8 mouse cellular contexts compared by ENCODE assay signal in the genomic region with DNA sequence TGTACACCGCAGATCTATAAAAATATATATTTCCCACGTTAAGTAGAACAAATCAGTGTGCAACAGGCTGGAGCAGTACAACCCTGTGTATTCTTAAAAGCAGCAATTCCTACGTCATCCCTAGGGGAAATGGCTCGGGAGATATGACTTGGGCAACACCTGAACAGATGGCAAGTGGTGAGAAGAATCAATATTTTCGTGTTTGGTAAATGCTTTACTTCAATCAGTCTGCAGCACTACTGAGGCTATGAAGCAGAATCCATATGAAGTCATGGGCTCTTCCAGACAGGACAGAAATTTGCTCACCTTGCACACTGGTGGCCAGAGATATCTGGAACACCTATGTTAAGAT. TPM values are rescaled to one million over a fixed set of nuclear protein-coding genes. Genes with fewer than 3 reads are reported as not detected.
DNase-seq lines count a peak whose midpoint lies in the region; ATAC-seq and TF ChIP-seq lines count a peak whose summit lies in the region.

No protein-coding gene starts in this region.

- peak overlapping the region; percentile 88 for H3K4me2 ChIP-seq in liver, embryonic 11.5 days
- peak overlapping the region; percentile 86 for H3K4me2 ChIP-seq in stomach, postnatal 0 days (replicated peaks; ENCODE audit: low read depth)

- H3K27ac ChIP-seq in cerebellum, adult 2 months (ENCODE audit: insufficient read depth, low read length): no peak overlapping the region
- no peak overlapping the region for H3K27ac ChIP-seq in testis, adult 2 months (ENCODE audit: control insufficient read depth, insufficient read depth, low read depth, low read length)
- H3K27ac ChIP-seq in liver, embryonic 11.5 days (ENCODE audit: low read depth, low read length): peak overlapping the region; percentile 66; the same call in 1 of the 2 replicates
- H3K27ac ChIP-seq in stomach, postnatal 0 days (replicated peaks): peak overlapping the region; percentile 94

- WGBS in cerebellum, adult 2 months: 5% methylated on average over 5 of the region's 5 CpGs
- WGBS in liver, embryonic 11.5 days: 14% methylated on average over 5 of the region's 5 CpGs
- WGBS in stomach, postnatal 0 days: 7% methylated on average over 5 of the region's 5 CpGs

- no peaks in the 10 kb centered on the region for H3K36me3 ChIP-seq in testis, adult 2 months (ENCODE audit: control insufficient read depth, insufficient read depth, low read length)
- H3K36me3 ChIP-seq in liver, embryonic 11.5 days (ENCODE audit: control insufficient read depth, insufficient read depth, low read length): no peaks in the 10 kb centered on the region
- H3K36me3 ChIP-seq in stomach, postnatal 0 days (ENCODE audit: control insufficient read depth, insufficient read depth, low read length): no peaks in the 10 kb centered on the region

- DNase-seq in cerebellum, adult 2 months: no peak
- no peak for DNase-seq in cerebellum, postnatal 4 days (ENCODE audit: low spot score in 2 of 2)
- DNase-seq in testis, postnatal 14 days (ENCODE audit: low spot score): no peak
- DNase-seq in liver, embryonic 11.5 days (ENCODE audit: low spot score): no peak
- no peak for DNase-seq in stomach, postnatal 0 days (ENCODE audit: low spot score)
- no peak for DNase-seq in frontal cortex, postnatal 10 days (ENCODE audit: low spot score in 2 of 2)
- no peak for DNase-seq in gastrocnemius, postnatal 4 days (ENCODE audit: low spot score in 2 of 2)

- no peak for TF ChIP-seq EP300 in stomach, postnatal 0 days (optimal IDR thresholded peaks at IDR 0.05)

- no peaks in the 10 kb centered on the region for H3K9me3 ChIP-seq in liver, embryonic 11.5 days (ENCODE audit: control insufficient read depth, low read length)
- H3K9me3 ChIP-seq in stomach, postnatal 0 days (ENCODE audit: control insufficient read depth, low read length): no peaks in the 10 kb centered on the region

- peak; percentile 27 for ATAC-seq in liver, embryonic 11.5 days (replicated peaks; ENCODE audit: low FRiP score)
- peak; percentile 32; the same call in 1 of the 2 replicates for ATAC-seq in stomach, postnatal 0 days (ENCODE audit: low FRiP score, low TSS enrichment)

- H3K9ac ChIP-seq in liver, embryonic 11.5 days (ENCODE audit: low read depth, low read length): peak overlapping the region; percentile 71
- H3K9ac ChIP-seq in stomach, postnatal 0 days (ENCODE audit: low read length): peak overlapping the region; percentile 86

- no peaks in the 10 kb centered on the region for H3K4me1 ChIP-seq in cerebellum, adult 2 months (ENCODE audit: control insufficient read depth, insufficient read depth, low read length)
- H3K4me1 ChIP-seq in testis, adult 2 months (ENCODE audit: control insufficient read depth, insufficient read depth, low read length): peaks cover 7% of the 10 kb centered on the region
- H3K4me1 ChIP-seq in liver, embryonic 11.5 days (replicated peaks; ENCODE audit: control insufficient read depth, insufficient read depth, low read length): peaks cover 10% of the 10 kb centered on the region
- H3K4me1 ChIP-seq in stomach, postnatal 0 days (replicated peaks; ENCODE audit: control insufficient read depth, insufficient read depth): peaks cover 2% of the 10 kb centered on the region; the same call in 1 of the 2 replicates

- H3K4me3 ChIP-seq in cerebellum, adult 2 months (replicated peaks; ENCODE audit: insufficient read depth, low read depth, low read length): peak overlapping the region; percentile 66
- H3K4me3 ChIP-seq in testis, adult 2 months (ENCODE audit: control insufficient read depth, low read depth, low read length): peak overlapping the region; percentile 94
- peak overlapping the region; percentile 82 for H3K4me3 ChIP-seq in liver, embryonic 11.5 days (ENCODE audit: low read depth, low read length)
- H3K4me3 ChIP-seq in stomach, postnatal 0 days (ENCODE audit: low read depth, low read length): peak overlapping the region; percentile 84

- no peak for TF ChIP-seq POLR2A in cerebellum, adult 2 months (IDR thresholded peaks at IDR 0.05; ENCODE audit: borderline replicate concordance, insufficient read depth, low read length)
- no peak for TF ChIP-seq POLR2A in testis, adult 2 months (IDR thresholded peaks at IDR 0.05; ENCODE audit: control insufficient read depth, low read depth, low read length)

- TF ChIP-seq CTCF in cerebellum, adult 2 months (IDR thresholded peaks at IDR 0.05; ENCODE audit: borderline replicate concordance, insufficient read depth, low read depth, low read length): no peak
- TF ChIP-seq CTCF in testis, adult 2 months (IDR thresholded peaks at IDR 0.05; ENCODE audit: control insufficient read depth, insufficient read depth, insufficient replicate concordance, low read depth, low read length): no peak
- TF ChIP-seq CTCF in stomach, postnatal 0 days (IDR thresholded peaks at IDR 0.05; ENCODE audit: low read depth): no peak

- H3K27me3 ChIP-seq in cerebellum, adult 2 months (ENCODE audit: control insufficient read depth, insufficient read depth, low read length): no peaks in the 10 kb centered on the region
- no peaks in the 10 kb centered on the region for H3K27me3 ChIP-seq in testis, adult 2 months (ENCODE audit: control insufficient read depth, insufficient read depth, low read length)
- H3K27me3 ChIP-seq in liver, embryonic 11.5 days (replicated peaks; ENCODE audit: control insufficient read depth, insufficient read depth, low read length): no peaks in the 10 kb centered on the region
- no peaks in the 10 kb centered on the region for H3K27me3 ChIP-seq in stomach, postnatal 0 days (ENCODE audit: control insufficient read depth, insufficient read depth, low read length)

RNA-seq across cellular contexts. Expression of a gene that starts 0.4 kb away (rescaled TPM):
- polyA plus RNA-seq in cerebellum, adult 2 months (2012; rRNA removed): 11.3 and 12.0 TPM in 2 replicates
- 10.1 and 10.3 TPM in 2 replicates for polyA plus RNA-seq in testis, adult 2 months (2012; rRNA removed)
- polyA plus RNA-seq in liver, embryonic 11.5 days (2014; fragmentation: Nextera tagmentation; extraction: Ambion mirVana): 14.0 and 14.1 TPM in 2 replicates
- polyA plus RNA-seq in stomach, postnatal 0 days (2015; fragmentation: Nextera tagmentation; extraction: Ambion mirVana): 19.8 and 21.6 TPM in 2 replicates
- total RNA-seq in gastrocnemius, postnatal 4 days (2021): 10 to 100 TPM; 14.0 to 15.0 TPM

RNA-seq across cellular contexts. Expression of a gene that starts 34.1 kb away (rescaled TPM):
- polyA plus RNA-seq in cerebellum, adult 2 months (2012; rRNA removed): not detected in 2 replicates
- 18.4 and 21.1 TPM in 2 replicates for polyA plus RNA-seq in testis, adult 2 months (2012; rRNA removed)
- polyA plus RNA-seq in liver, embryonic 11.5 days (2014; fragmentation: Nextera tagmentation; extraction: Ambion mirVana): 0.18 TPM in 1 of 2 replicates, not detected in the other
- polyA plus RNA-seq in stomach, postnatal 0 days (2015; fragmentation: Nextera tagmentation; extraction: Ambion mirVana): not detected in 2 replicates
- under 1 TPM; 0.16 to 0.17 TPM for total RNA-seq in gastrocnemius, postnatal 4 days (2021)

RNA-seq across cellular contexts. Expression of a gene that starts 42.2 kb away (rescaled TPM):
- polyA plus RNA-seq in cerebellum, adult 2 months (2012; rRNA removed): 49.4 and 52.2 TPM in 2 replicates
- 79.5 and 84.0 TPM in 2 replicates for polyA plus RNA-seq in testis, adult 2 months (2012; rRNA removed)
- 73.0 and 90.6 TPM in 2 replicates for polyA plus RNA-seq in liver, embryonic 11.5 days (2014; fragmentation: Nextera tagmentation; extraction: Ambion mirVana)
- 53.8 and 56.7 TPM in 2 replicates for polyA plus RNA-seq in stomach, postnatal 0 days (2015; fragmentation: Nextera tagmentation; extraction: Ambion mirVana)
- 10 to 100 TPM; 32.1 to 34.1 TPM for total RNA-seq in gastrocnemius, postnatal 4 days (2021)

Comparison
In these comparisons a context has a peak if more than half of its experiments do, and no peak if none do; other contexts are left out.
1. H3K27ac ChIP-seq: peak in liver, embryonic 11.5 days (single experiment) and stomach, postnatal 0 days (single experiment); none in cerebellum, adult 2 months (single experiment) and testis, adult 2 months (single experiment).
2. RNA of a gene that starts 34.1 kb away (polyA plus RNA-seq): 18.4 to 21.1 TPM in testis, adult 2 months; 0.18 TPM in liver, embryonic 11.5 days, not detected in cerebellum, adult 2 months and not detected in stomach, postnatal 0 days; every median in the first group is over 10 times any median in the second.
3. Peak in every context shown above with its lines, with median percentiles within 50 percentile points of each other: H3K4me3 ChIP-seq.